Mouse (Mus musculus) cerebellum, adult 11 months (tissue): Measurements from ENCODE around the gene Coro1c.
A peak's percentile ranks its signal among the peaks of the same experiment; 100 is the strongest.

ENCODE experiments used
- DNase-seq: peaks from one replicate; pipeline ENCODE4 v3.0.0; 2022

Coro1c gene

DNA sequence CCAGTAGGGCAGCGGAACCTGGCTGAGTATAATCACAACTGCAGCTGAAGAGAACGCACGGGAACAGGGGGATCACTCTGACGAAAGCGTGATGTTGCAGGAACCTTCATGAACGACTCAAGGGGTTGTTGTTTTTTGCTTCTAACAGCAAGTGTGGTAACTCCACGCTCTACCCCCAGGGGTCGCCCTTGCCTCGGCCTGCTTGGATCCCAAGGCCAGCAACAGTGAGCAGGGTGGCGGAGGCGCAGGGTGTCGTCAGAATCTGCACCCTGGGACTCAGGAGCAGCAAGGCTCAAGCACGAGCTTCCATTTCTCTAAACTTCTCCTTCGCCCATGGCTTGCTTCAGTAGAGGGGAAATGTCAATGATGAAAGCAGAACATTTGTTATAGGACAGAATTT is 54.1 kb downstream of the Coro1c start:
- DNase-seq: peak; percentile 85

GRCm38 (mm10) chr5:113853541-113853940 is 55.0 kb downstream of the Coro1c start:
- DNase-seq: no peak

- no peak for DNase-seq
These were observed 56.1 kb downstream of the Coro1c start for GRCm38 (mm10) chr5:113852463-113852862.

- no peak for DNase-seq
These were observed 57.8 kb downstream of the Coro1c start for GRCm38 (mm10) chr5:113850680-113851230.

DNA sequence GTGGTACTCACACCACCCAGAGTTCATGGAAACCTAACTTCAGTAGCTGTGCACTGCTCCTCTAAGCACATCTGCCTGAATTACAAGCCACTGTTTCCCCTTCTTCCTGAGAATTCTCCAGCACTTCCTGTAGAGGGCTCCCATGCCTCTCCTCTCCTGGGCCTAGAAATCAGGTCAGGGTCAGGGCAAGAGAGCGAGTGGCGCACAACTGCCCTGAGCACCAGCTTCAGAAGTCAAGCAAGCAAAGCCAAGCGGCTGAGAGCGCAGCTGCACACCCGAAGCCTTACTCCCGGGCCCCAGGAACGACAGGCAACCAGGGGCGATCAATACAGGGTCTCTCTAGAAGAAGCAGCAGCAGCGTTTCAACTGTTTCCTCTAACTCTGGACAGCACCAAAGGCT is 60.9 kb downstream of the Coro1c start:
- no peak for DNase-seq

DNA sequence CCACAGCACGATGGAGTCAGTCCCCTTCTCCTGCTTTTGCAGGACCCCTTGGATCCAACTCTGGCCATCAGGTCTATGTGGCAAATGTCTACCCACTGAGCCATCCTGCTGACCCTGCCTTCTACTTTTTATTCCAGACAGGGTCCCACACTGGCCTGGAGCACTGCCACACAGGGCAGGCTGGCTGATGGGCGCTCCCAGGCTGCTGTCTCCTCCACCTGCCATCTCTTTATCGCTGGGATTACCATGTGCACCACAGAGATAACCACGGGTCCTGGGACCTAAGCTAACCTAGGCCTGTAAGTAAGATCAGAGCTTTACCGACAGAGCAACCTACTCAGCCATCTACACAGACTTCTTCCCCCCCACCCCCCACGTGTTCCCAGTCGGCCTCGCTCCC is 61.9 kb downstream of the Coro1c start:
- no peak for DNase-seq

- DNase-seq: no peak
These were observed 62.9 kb downstream of the Coro1c start for GRCm38 (mm10) chr5:113845627-113846026.

DNA sequence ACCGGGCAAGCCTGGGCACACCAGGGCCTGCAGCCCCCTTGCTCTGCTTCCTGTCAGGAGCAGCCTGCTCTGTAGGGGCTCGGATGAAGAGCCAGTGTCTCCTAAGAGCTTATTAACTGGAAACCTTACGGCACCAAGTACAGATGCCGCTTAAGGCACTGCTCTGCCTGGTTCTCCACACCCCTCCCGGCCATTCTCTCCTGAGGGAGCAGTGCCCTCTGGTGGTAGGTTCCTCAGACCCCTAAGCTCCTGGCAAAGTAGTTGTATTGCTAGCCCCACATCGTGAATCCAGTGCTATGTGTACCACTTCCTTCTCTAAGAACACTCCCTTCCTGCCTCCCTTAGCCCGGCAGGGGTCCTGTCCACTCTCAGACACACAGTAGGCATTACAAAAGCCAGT is 63.8 kb downstream of the Coro1c start:
- no peak for DNase-seq

DNA sequence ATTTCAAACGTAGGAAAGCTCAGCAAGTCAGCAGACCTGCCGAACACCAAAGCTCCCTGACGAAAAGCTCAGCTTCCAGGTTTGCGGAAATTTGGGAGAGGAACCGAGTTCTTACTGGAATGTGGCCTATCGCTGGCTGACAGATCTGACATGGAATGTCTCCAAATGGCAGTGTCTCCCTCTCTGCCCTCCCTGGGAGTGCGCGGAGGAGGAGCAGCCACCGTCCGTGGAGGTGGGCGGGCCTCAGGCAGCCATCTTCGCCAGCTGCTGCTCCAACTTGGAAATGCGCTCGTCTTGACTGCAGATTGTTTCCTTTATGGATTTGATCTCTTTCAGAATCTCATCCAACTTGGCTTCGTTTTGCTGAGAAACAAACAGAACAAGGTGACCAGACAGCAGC is 64.5 kb downstream of the Coro1c start:
- DNase-seq: no peak

- no peak for DNase-seq
These were observed 65.7 kb downstream of the Coro1c start for GRCm38 (mm10) chr5:113842906-113843305.

- no peak for DNase-seq
These were observed 66.3 kb downstream of the Coro1c start for GRCm38 (mm10) chr5:113842244-113842643.

DNA sequence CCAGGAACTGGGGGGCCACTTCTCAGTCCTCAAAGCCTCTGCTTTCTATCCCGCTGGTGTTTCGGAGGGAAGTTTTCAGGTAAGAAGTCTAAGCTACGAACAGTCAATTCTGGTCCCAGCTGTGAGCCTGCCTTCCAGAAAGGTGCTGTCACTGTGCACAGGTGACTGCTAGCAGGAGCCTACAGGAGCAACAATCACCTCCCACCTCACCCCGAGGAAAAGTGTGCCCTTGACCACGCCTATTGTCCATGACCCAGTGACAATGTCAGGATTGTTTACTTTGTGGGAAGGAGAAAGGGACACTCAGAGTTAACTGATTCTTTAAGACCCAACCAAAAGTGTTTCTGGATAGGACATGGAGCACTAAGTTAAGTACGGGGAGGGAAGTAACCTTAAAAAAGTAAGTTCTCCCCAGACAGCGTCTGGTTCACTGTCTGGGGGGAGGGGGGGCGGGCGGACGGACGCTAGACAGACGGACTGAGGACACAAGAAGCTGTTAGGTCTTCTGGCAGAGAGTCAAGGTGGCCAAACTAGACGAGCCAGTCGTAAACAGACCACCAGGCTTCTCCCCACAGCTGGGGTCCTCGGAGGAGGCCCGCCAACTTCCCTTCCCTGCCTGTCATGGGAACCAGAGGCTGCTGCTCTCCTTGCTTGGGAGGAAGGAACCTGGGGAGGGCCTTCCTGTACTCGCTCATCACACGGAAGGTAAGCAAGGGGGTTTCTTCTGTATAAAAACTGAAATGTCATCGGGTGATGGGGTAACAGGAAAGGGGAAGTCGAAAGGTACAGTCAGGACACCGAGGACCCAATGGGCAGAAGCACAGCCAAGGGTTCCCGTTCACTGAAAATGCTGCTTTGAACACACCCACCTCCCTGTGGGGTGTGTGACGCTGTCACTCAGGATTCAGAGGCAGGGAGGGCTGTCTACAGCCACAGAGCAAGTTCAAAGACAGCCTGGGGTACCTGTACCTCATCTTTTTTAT is 67.0 kb downstream of the Coro1c start:
- no peak for DNase-seq

DNA sequence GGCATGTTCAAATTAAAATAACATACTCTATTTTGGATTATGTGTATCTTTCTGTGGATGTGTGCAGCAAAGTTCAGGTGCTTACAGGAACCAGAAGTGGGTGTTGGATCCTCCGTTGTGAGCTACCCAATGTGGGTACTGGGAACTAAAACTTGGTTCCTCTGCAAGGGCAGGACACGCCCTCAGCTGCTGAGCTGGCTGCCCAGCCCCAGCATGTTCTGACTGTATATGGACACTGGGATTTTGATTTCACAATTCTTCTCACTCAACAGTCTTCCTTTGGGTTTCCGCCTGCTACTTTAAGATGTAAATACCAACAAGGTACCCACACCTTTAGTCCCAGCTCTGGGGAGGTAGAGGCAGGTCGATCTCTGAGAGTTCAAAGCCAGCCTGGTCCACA is 68.1 kb downstream of the Coro1c start:
- no peak for DNase-seq

DNA sequence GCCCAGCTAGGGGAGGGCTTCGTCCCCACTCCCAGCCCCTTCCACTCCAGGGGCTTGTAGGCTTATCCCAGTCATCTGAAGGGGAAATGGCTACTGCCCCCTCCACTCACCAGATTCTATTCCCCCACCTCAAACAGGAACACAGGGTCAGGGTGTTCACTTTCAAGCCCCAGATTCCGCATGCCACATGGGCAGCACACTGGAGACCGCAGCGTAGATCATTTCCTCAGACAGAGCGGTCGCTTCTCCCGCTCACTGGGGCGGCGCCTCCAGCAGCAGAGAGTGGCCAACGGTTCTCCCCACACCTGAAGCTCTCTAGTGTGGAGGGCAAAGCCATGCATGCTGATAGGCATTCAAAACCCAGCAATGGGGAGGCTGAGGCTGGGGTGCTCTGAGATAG is 71.6 kb downstream of the Coro1c start:
- no peak for DNase-seq

GRCm38 (mm10) chr5:113833316-113833947 is 75.1 kb downstream of the Coro1c start:
- no peak for DNase-seq

DNA sequence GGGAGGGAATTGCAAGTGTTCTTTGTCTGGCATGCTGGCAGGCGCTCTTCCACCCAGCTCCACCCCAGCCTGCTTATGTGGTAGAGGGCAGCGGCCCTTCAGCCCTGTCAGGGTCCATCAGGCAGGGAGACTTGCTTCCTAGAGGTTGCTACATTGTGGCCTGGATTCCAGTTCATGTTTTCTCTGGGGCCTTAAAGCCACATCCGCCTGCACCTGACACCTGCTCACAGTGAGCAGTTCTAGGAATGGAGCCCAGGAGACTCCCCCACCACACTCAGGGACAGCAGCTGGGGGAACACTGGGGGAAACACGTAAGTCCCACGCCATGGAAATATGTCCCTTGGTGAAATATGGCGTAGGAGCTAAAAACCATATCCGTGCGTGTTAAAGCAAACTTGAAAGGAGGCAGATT is 76.1 kb downstream of the Coro1c start, which contains the start of gene Selplg:
TSS of gene Selplg (minus strand) at position 155 of the 412 bp plus-strand sequence.
- DNase-seq: no peak

GRCm38 (mm10) chr5:113831741-113832140 is 76.8 kb downstream of the Coro1c start:
- DNase-seq: no peak

- DNase-seq: no peak
These were observed 77.8 kb downstream of the Coro1c start for GRCm38 (mm10) chr5:113830796-113831195.

GRCm38 (mm10) chr5:113830292-113830643 is 78.3 kb downstream of the Coro1c start:
- DNase-seq: no peak

DNA sequence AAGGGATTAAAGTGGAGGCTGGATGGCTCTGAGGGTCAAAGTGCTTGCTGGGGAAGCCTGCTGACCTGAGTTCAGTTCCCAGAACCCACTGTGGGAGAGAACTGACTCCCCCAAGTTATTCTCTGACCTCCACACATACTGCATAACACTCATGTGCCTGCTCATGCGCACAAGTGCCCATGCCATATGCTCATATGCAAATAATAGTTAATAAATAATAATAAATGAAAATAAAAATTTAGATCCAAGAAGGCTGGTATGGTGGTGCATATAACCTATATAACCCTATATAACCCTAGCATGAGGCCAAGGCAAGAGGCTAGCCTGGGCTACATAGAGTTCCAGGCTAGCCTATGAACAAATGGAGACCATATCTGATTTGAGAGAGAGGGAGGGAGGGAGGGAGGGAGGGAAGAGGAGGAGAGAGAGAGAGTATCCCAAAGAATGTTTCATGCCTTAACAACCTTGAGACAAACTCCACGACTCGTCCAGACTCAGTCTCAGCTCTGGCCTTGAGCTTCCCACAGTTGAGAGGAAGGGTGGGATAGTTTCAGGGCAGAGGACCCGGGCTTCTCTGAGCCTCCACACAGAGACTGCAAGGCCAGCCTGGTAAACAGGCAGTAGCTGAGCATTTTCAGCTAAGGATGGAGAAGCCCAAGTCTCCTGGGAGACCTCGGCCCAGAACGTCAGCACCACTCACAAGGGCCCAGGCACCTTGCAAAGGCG is 78.8 kb downstream of the Coro1c start:
- DNase-seq: no peak

GRCm38 (mm10) chr5:113828481-113828880 is 80.1 kb downstream of the Coro1c start:
- no peak for DNase-seq

DNA sequence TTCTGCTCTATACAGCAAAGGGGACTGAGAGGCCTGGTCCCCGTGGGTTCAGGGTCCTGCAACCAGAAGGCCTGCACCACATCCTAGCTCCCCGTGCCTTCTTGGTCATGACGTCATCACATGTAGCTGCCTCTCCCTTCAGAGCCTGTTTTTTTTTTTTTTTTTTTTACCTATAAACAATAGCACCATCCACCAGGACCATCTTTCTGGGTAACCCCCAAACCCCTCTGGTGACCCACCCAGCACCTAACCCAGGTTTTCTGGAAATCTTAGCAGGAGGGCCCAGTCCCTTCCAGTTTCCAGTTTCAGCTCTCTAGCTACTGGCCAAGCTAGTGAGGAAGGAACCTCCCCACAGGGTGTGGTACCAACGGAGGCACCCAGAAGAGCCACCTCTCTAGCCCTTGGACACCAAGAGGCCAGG is 80.6 kb downstream of the Coro1c start:
- DNase-seq: no peak

DNA sequence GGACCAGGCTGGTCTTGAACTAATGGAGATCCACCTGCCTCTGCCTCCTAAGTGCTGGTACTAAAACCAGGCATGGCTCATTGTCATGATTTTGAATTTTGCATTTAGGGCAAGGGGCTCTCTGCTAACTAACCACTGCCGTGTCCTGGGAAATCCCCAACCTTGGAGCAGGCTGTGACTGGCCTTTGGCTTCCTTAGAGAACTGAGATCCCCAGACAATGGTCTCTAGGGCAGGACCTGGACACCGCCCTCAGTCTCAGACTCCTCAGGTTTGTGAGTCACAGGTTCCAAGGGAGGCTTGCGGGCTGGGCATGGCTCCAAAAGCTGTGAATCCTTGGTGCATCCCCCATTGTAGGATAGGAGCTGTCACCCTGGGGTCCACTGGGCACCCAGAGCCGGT is 81.9 kb downstream of the Coro1c start:
- DNase-seq: no peak
